Mouse (Mus musculus) ES-E14 (cell line): ENCODE results near the gene Gpr75.

ENCODE experiments used
- CHD2 ChIP-seq: IDR thresholded peaks from 2 replicates; pipeline ENCODE4 v1.6.1; 2014; ENCODE audit warnings: mild to moderate bottlenecking, low read depth, low read length, inconsistent platforms
- ZNF384 ChIP-seq: IDR thresholded peaks from 2 replicates; pipeline ENCODE4 v1.6.1; 2012; ENCODE audit warnings: low read depth, low read length, inconsistent platforms

DNA sequence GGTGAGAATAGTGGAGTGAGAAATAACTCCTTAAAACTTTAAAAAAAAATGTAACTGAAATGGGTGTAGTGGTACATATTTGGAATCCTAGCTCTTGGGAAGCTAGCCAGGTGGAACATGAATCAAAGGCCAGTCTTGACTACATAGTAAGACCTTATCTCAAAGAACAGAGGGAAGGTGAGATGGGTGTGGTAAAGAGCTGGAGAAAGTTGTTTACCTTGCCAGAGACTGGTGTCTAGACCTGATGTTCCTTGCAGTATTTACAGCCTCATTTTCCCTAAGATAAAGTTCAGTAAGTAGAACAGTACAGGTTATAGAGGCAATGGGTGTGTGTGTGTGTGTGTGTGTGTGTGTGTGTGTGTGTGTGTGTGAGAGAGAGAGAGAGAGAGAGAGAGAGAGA, 12.7 kb upstream of the Gpr75 start:
- no peak for TF ChIP-seq CHD2
- TF ChIP-seq ZNF384: no peak
